Mouse (Mus musculus): ENCODE measurements around the gene Heca. TPM values are rescaled to one million over a fixed set of nuclear protein-coding genes. Genes with fewer than 3 reads are reported as not detected.
"Not testable (repeated sequence)": the region's sequence is repeated elsewhere in the genome, so short reads cannot be mapped to it uniquely, and the experiment has no call there.

The Heca gene
- total RNA-seq, 2 experiments from 2014 or later, result 28.0 to 33.0 TPM

DNA sequence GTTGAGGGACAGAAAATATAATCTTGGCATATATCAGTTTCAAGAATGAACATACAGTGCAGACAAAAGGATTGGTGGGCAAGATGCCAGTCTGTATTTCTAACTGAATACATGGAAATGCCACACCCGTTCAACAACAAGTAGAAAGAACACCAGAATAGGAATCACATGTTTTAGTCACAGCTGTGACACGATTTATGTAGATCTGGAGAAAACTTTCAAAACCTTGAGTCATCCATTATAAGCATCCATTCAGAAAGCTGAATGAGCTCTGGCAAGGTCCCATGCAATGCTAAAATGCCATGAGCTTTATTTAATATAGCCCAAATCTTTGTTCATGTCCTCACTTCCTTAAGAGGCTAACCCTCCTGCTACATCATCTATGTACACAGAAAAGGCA, 44.4 kb downstream of the Heca start:
- DNase-seq (ENCODE audit: low spot score in 2 of 2), result no peak

GRCm38 (mm10) chr10:17880724-17881123, 67.1 kb downstream of the Heca start:
- DNase-seq (ENCODE audit: low spot score in 2 of 2), result no peak

DNA sequence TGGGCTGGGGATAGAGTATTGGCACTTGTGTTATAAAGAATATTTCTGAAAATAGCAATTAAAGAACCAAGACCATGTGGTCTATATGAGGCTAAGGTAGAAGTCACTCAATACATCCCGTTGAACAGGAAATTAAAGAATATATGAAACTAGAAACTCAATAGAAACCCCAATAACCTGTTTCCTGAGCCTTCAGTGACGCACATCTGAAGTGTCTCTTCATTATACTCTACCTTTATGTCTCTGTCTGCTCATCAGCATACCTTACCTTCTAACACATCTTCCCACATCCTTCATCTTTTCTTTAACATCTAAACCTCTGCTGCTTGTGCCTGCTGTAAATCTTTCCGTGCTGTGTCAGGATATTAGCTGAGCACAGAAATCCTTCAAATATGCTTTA, 67.8 kb downstream of the Heca start:
- DNase-seq (ENCODE audit: low spot score in 2 of 2), result no peak

DNA sequence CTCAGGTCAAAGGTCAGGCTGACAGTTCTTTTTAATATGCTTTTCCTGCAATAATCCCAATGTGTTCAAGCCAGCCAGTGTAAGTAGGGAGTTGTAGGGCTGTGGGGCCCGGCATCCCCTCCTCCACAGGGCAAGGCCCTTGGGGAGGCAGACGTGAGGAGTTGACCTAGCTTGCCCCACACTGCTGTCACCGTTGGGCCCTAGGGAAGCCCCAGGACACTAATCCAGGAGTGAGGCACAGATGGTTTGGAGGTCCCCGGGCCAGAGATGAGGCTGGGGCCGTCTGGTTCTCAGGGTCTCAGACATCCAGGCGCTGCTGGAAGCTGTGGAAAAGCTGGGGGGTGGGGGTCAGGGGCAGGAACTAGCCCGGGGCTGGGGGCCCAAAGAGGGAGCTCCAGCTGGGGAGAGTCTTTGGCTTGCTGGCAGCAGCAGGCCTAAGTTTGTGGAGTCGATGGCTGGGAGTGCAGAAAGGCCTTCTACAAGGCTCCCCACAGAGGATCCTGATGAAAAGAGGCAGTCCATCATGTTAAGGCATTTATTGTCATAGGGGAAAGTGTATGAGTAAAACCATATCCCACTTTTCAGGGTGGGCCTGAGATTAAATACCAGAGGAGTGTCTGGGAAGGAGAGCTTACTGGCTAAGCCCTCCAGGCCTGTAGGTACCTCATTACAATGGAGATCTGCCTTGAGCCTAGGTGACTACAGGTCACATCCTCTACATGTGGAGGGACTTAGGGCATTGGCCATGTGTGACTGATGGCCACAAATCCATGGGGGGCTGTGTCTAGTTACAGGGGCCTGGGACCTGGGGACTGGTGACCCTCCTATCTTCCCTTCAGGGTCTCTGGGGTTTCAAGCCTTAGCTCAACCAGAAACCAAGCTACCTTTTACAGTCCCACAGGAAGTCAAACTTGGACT, 69.6 kb downstream of the Heca start:
- no peak for DNase-seq (ENCODE audit: low spot score in 2 of 2)

GRCm38 (mm10) chr10:17869822-17870662, 77.8 kb downstream of the Heca start:
- DNase-seq (ENCODE audit: low spot score in 2 of 2), result peak; percentile 67 to 86

GRCm38 (mm10) chr10:17860701-17861480, 87.0 kb downstream of the Heca start:
- DNase-seq (ENCODE audit: low spot score in 2 of 2), result peak; percentile 17 to 35

- no peak for DNase-seq (ENCODE audit: low spot score in 2 of 2)
Measured at GRCm38 (mm10) chr10:17857647-17858261, 90.1 kb downstream of the Heca start.

DNA sequence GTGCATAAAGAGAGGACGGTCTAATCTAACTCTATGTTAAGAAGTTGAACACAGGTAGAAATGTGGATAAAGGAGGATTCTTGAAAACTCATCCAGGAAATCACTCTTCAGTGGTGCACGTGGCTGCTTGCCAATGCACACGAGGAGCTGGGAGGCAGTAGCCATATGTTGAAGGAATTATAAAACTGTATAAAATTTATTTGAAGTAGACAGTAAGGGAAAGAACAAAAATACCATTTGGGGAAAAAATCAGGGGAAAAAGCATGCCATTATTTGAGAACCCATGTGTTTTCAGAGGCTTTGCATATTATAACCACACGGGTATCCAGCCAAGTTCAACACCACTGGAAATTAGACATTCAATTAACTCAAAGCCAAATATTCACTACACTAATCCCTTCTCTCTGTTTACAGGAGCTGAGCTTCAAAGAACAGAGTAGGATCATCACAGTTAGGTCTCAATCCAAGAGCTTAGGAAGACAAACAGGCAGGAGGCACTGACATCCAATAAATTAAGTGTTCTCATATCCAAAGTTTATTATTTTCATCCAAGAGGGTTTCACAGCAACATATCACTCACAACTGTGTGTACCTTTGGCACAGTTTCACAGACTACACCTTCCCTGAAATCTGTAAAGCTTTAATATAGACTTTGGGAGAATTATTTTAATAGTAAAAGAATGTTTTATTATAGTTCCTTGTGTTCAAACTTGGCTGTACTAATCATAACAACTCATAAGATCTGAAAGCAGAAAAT, 102.9 kb downstream of the Heca start:
- peak in 1 of 2 experiments; percentile 18 for DNase-seq (ENCODE audit: low spot score in 2 of 2)

- peak in 1 of 2 experiments; percentile 1 for DNase-seq (ENCODE audit: low spot score in 2 of 2)
Measured at GRCm38 (mm10) chr10:17842030-17842429, 105.8 kb downstream of the Heca start.

GRCm38 (mm10) chr10:17836275-17836674, 111.6 kb downstream of the Heca start:
- no peak for DNase-seq (ENCODE audit: low spot score in 2 of 2)

- no peak for DNase-seq (ENCODE audit: low spot score in 2 of 2)
Measured at GRCm38 (mm10) chr10:17835031-17835430, 112.8 kb downstream of the Heca start.

- no peak for DNase-seq (ENCODE audit: low spot score in 2 of 2)
Measured at GRCm38 (mm10) chr10:17831041-17831440, 116.8 kb downstream of the Heca start.

DNA sequence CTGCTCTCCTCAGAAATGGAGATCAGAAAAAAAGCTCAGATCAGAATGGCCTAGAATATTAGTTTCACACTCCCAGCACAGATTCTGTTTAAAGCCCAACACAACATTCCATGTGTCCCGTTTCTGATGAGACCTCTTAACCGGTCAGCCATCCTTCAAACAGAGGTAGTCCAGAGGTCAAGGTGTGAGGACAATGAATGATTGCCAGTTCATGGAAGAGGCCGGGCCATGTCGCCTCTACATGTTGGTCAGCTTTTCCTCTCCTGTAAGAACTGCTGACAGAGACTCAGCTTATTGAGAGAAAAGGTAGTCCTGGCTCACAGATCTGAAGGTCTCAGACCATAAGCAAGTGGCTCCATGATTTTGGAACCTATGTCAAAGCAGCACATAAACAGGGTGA, 118.7 kb downstream of the Heca start:
- no peak for DNase-seq (ENCODE audit: low spot score in 2 of 2)

DNA sequence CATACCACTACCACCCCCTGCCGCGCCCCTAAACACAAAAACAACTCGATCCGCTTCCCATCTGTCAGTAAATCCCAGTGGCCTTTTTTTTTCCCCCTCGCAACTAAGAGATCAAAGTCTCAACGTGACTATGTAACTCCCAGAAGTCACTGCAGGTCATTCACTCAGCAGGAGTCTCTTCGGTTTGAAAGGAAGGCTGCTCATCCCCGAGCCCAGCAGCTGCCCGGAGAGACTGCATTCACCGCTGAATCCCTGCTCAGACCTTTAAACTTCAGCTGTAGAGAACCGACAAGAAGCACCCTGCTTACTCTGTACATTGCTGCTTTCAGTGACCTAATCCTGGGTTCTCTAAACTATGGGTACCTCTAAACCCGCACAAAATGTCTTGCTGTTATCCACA, 120.5 kb downstream of the Heca start:
- no peak for DNase-seq (ENCODE audit: low spot score in 2 of 2)

- not testable (repeated sequence) for DNase-seq (ENCODE audit: low spot score in 2 of 2)
Measured at GRCm38 (mm10) chr10:17820422-17820821, 127.4 kb downstream of the Heca start.

Other genes with a start within 250 kb of the Heca start
- gene Cited2, start 224.8 kb downstream of the Heca start, total RNA-seq (2021), result 10 to 100 TPM; 35.7 to 36.8 TPM
- under 1 TPM; 0.21 TPM for gene Txlnb, start 151.8 kb downstream of the Heca start, total RNA-seq (2021)
- 10 to 100 TPM; 24.9 to 31.0 TPM for gene Abracl, start 75.2 kb upstream of the Heca start, total RNA-seq (2021)
- gene Reps1, start 107.8 kb upstream of the Heca start, total RNA-seq (2021), result 10 to 100 TPM; 63.9 to 66.1 TPM

All from layer of hippocampus, postnatal 14 days (tissue).